Mouse (Mus musculus) kidney, adult 2 months (tissue): Measurements from ENCODE around the gene Pcmtd2. TPM values are rescaled to one million over a fixed set of nuclear protein-coding genes. Genes with fewer than 3 reads are reported as not detected.

Source experiments
- DNase-seq: peaks from one replicate; pipeline ENCODE4 v3.0.0; 2021
- H3K27ac ChIP-seq: fragments of 200-500 bp; 2 replicates; pipeline ENCODE4 v1.5.1; 2012; ENCODE audit warnings: low read depth, low read length, control low read depth, inconsistent platforms; ENCODE audit not compliant: insufficient read depth
- H3K27me3 ChIP-seq: fragments of 200-500 bp; replicated peaks from 2 replicates; pipeline ENCODE4 v1.6.1; 2012; ENCODE audit warnings: mild to moderate bottlenecking, moderate library complexity, low read length, inconsistent platforms; ENCODE audit not compliant: control insufficient read depth, insufficient read depth
- H3K36me3 ChIP-seq: fragments of 200-500 bp; 2 replicates; pipeline ENCODE4 v1.6.1; 2012; ENCODE audit warnings: mild to moderate bottlenecking, moderate library complexity, low read length, inconsistent platforms; ENCODE audit not compliant: control insufficient read depth, insufficient read depth
- H3K4me1 ChIP-seq: fragments of 200-500 bp; 2 replicates; pipeline ENCODE4 v1.6.1; 2011; ENCODE audit warnings: low read length; ENCODE audit not compliant: control insufficient read depth, insufficient read depth
- H3K4me3 ChIP-seq: fragments of 200-500 bp; 2 replicates; pipeline ENCODE4 v1.5.1; 2011; ENCODE audit warnings: mild to moderate bottlenecking, low read depth, low read length, control low read depth; ENCODE audit not compliant: insufficient read depth
- CTCF ChIP-seq: fragments of 200-500 bp; conservative IDR thresholded peaks from 2 replicates; pipeline ENCODE4 v1.5.1; 2011; ENCODE audit warnings: low read depth, mild to moderate bottlenecking, control low read depth, low read length, moderate library complexity, mixed read lengths; ENCODE audit not compliant: insufficient read depth, insufficient read length
- POLR2A ChIP-seq: fragments of 200-500 bp; IDR thresholded peaks from one replicate; pipeline ENCODE4 v1.6.1; 2011; ENCODE audit warnings: low read depth, low read length, control low read depth
- WGBS: fragments of 180-500 bp; shearing (Covaris S2); methylation state at CpG from one replicate; pipeline ENCODE4 v1.1.7; 2018; 5-methylcytosine and 5-hydroxymethylcytosine counted together
- polyA plus RNA-seq: library from polyadenylated mRNA; depleted of rRNA; stranded (reverse); fragments of >200 nt; gene quantifications from 2 replicates; pipeline ENCODE4 v1.2.3, GENCODE M21; 2012

The Pcmtd2 gene
- polyA plus RNA-seq, 1 experiment: 51.6 TPM

GRCm38 (mm10) chr2:181838293-181838680, 633 bp downstream of the Pcmtd2 start:
- Histone ChIP-seq H3K4me3 (peak overlapping the region; percentile 86), H3K27ac (peak overlapping the region; percentile 64), H3K36me3 (no peaks in the 10 kb centered on the region), H3K4me1 (peaks cover 9% of the 10 kb centered on the region; the same call in 1 of the 2 replicates), H3K27me3 (no peaks in the 10 kb centered on the region)
- no peak for TF ChIP-seq POLR2A
- no peak for TF ChIP-seq CTCF
- peak; percentile 24 for DNase-seq
- WGBS: under 1% methylated on average over 3 of the region's 3 CpGs

DNA sequence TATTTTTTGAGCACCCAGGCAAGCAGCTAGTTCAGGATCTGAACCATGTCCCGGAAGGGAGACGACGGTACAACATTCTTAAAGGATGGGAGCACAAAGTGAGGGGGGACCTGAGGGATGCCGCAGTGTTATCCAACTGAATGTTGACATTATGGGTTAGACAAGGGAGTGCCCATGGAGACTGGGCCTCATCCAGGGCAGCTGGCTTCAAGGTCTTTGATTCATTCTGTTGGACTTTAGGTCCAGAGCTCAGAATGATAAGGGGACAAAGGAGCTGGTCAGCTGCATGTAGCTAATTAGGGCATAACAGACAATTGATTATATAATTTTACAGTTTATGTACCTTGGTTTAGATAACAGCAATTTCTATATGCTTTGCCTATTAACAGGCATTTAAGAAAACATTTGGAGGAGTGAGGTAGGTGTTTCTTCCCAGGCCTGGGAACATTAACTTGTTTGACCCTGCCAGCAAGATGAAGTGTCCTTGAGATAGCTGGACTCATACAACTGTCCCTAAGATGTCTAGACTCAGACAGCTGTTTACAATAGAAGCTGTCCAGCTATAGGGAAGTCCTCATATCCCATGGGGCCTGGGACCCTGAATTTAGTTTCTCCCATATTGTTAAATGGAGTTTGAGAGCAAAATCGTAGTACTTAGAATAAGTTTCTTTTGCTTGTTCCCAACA, 8.2 kb downstream of the Pcmtd2 start:
- no peak overlapping the region for H3K4me3 ChIP-seq
- TF ChIP-seq CTCF: no peak
- no peak for DNase-seq
- H3K27ac ChIP-seq: no peak overlapping the region
- H3K4me1 ChIP-seq: no peaks in the 10 kb centered on the region
- H3K36me3 ChIP-seq: peaks cover 9% of the 10 kb centered on the region
- WGBS: 90% methylated on average over 5 of the region's 5 CpGs
- H3K27me3 ChIP-seq: no peaks in the 10 kb centered on the region

- Histone ChIP-seq H3K4me3 (peak within 1 kb of the TSS; percentile 74), H3K36me3 (no peaks in the 10 kb centered on the region), H3K27me3 (no peaks in the 10 kb centered on the region), H3K4me1 (no peaks in the 10 kb centered on the region; the same call in 1 of the 2 replicates), H3K27ac (no peak within 1 kb of the TSS)
- under 1% methylated on average over 35 of the region's 35 CpGs for WGBS
- DNase-seq: peak; percentile 98
- TF ChIP-seq CTCF: no peak
- TF ChIP-seq POLR2A: peak; percentile 70
These were observed 26.3 kb downstream of the Pcmtd2 start, which contains the start of gene Polr3k for GRCm38 (mm10) chr2:181863791-181864535. Polr3k (plus strand) TSS chr2:181864337.

- Histone ChIP-seq H3K4me1 (no peaks in the 10 kb centered on the region; the same call in 1 of the 2 replicates), H3K4me3 (peak overlapping the region; percentile 74), H3K27me3 (no peaks in the 10 kb centered on the region), H3K27ac (no peak overlapping the region), H3K36me3 (no peaks in the 10 kb centered on the region)
- DNase-seq: no peak
- under 1% methylated on average over 22 of the region's 22 CpGs for WGBS
- TF ChIP-seq POLR2A (no peak), CTCF (no peak)
These were observed 26.8 kb downstream of the Pcmtd2 start for GRCm38 (mm10) chr2:181864536-181864860.

DNA sequence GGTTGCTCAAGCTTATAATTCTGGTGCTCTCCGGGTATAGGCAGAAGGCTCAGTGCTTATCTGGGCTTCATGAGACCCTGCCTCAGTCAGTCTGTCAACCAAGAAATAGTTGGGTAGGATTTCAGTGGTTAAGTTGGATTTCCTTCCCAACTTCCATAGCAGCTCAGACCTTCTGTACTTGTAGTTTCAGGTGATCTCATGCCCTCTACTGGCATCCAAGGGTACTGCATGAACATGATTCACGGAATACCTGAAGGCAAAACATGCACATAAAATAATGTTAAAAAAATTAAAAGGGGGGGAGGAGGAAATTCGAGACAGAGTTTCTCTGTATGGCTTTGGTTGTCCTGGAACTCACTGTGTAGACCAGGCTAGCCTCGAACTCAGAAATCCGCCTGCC, 29.3 kb downstream of the Pcmtd2 start:
- Histone ChIP-seq H3K36me3 (no peaks in the 10 kb centered on the region), H3K4me3 (no peak overlapping the region), H3K4me1 (no peaks in the 10 kb centered on the region; the same call in 1 of the 2 replicates), H3K27me3 (no peaks in the 10 kb centered on the region), H3K27ac (no peak overlapping the region)
- TF ChIP-seq CTCF: peak; percentile 39
- TF ChIP-seq POLR2A: no peak
- peak; percentile 77 for DNase-seq
- WGBS: 45% methylated on average over 5 of the region's 5 CpGs

DNA sequence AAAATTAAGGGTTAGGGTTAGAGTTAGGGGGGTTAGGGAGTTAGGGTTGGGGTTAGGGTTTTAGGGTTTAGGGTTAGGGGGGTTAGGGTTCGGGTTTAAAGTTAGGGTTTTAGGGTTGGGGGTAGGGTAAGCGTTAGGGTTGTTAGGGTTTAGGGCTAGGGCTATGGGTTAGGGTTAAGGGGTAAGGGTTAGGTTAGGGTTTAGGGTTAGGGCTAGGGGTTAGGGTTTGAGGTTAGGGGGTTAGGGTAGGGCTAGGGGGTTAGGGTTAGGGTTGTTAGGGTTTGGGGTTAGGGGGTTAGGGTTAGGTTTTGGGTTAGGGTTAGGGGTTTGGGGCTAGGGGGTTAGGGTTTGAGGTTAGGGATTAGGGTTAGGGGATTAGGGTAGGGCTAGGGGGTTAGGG, 33.4 kb downstream of the Pcmtd2 start:
- Histone ChIP-seq H3K27me3 (no peaks in the 10 kb centered on the region), H3K4me1 (no peaks in the 10 kb centered on the region), H3K27ac (no peak overlapping the region), H3K4me3 (no peak overlapping the region), H3K36me3 (no peaks in the 10 kb centered on the region)
- no peak for DNase-seq
- 96% methylated on average over 2 of the region's 2 CpGs for WGBS
- TF ChIP-seq POLR2A: no peak
- TF ChIP-seq CTCF: no peak

- H3K36me3 ChIP-seq: no peaks in the 10 kb centered on the region
- WGBS: 73% methylated on average over 1 of the region's 1 CpGs
- no peak for DNase-seq
- H3K4me3 ChIP-seq: no peak overlapping the region
- no peak overlapping the region for H3K27ac ChIP-seq
- no peak for TF ChIP-seq POLR2A
- no peak for TF ChIP-seq CTCF
- no peaks in the 10 kb centered on the region for H3K27me3 ChIP-seq
- no peaks in the 10 kb centered on the region for H3K4me1 ChIP-seq
These were observed 41.2 kb downstream of the Pcmtd2 start for GRCm38 (mm10) chr2:181878903-181879302.
